Mouse (Mus musculus) liver, embryonic 15.5 days (tissue): Measurements from ENCODE around the gene Babam2. TPM values are rescaled to one million over a fixed set of nuclear protein-coding genes. Genes with fewer than 3 reads are reported as not detected.

ENCODE experiments used
- microRNA-seq: library from miRNA; unstranded; fragments of <30 nt; microRNA quantifications from one replicate; pipeline ENCODE4, GENCODE M21; 2016
- polyA plus RNA-seq: library from polyadenylated mRNA; unstranded; fragments of >200 nt; fragmentation: Nextera tagmentation; extraction: Ambion mirVana; gene quantifications from 2 replicates; pipeline ENCODE4 v1.2.1, GENCODE M21; 2015

Gene Babam2
- polyA plus RNA-seq, 1 experiment from 2014 or later = 30.8 TPM

Small RNA genes lying within 50 kb of the gene (microRNA-seq; reads per million reads assigned to microRNA genes)
- not detected for gene Mir3473e

Other genes with a start within 250 kb of the Babam2 start
- 12.4 and 12.9 TPM in 2 replicates for gene Zfp512, start 245.3 kb upstream of the Babam2 start, polyA plus RNA-seq
- gene 4930548H24Rik, start 211.9 kb upstream of the Babam2 start, polyA plus RNA-seq = not detected in 2 replicates
- 16.3 and 18.5 TPM in 2 replicates for gene Gpn1, start 202.9 kb upstream of the Babam2 start, polyA plus RNA-seq
- 9.6 and 11.1 TPM in 2 replicates for gene Slc4a1ap, start 170.7 kb upstream of the Babam2 start, polyA plus RNA-seq
- gene Supt7l, start 169.9 kb upstream of the Babam2 start, polyA plus RNA-seq = 7.4 and 7.6 TPM in 2 replicates
- 131 and 158 TPM in 2 replicates for gene Mrpl33, start 100.7 kb upstream of the Babam2 start, polyA plus RNA-seq
- gene Rbks, start 57 bp upstream of the Babam2 start, polyA plus RNA-seq = 17.3 and 18.8 TPM in 2 replicates